Mouse (Mus musculus) forebrain, postnatal 0 days (tissue): ENCODE results near the gene Eml2. TPM values are rescaled to one million over a fixed set of nuclear protein-coding genes. Genes with fewer than 3 reads are reported as not detected.

Experiments
- ATAC-seq: fragments of 200-750 bp; cut with Nextera tagmentation; 2 replicates; pipeline ENCODE4 v1.8.0; 2017; ENCODE audit warnings: mild to moderate bottlenecking, moderate library complexity
- DNase-seq: peaks from one replicate; pipeline ENCODE4 v3.0.0-alpha.2; 2015
- H3K27ac ChIP-seq: fragments of 300-500 bp; sonication (generic); 2 replicates; pipeline ENCODE4 v1.5.1; 2014; ENCODE audit warnings: low read depth, mild to moderate bottlenecking, antibody characterized with exemption, low read length, moderate library complexity, mixed read lengths
- H3K27me3 ChIP-seq: fragments of 300-500 bp; sonication (generic); 2 replicates; pipeline ENCODE4 v1.6.1; 2014; ENCODE audit warnings: mild to moderate bottlenecking, low read length, mixed read lengths; ENCODE audit not compliant: insufficient read depth
- H3K36me3 ChIP-seq: fragments of 300-500 bp; sonication (generic); 2 replicates; pipeline ENCODE4 v1.6.1; 2014; ENCODE audit warnings: mild to moderate bottlenecking, moderate library complexity; ENCODE audit not compliant: insufficient read depth
- H3K4me1 ChIP-seq: fragments of 300-500 bp; sonication (generic); 2 replicates; pipeline ENCODE4 v1.6.1; 2014; ENCODE audit warnings: antibody characterized with exemption; ENCODE audit not compliant: insufficient read depth
- H3K4me2 ChIP-seq: fragments of 300-500 bp; sonication (generic); 2 replicates; pipeline ENCODE4 v1.6.1; 2014; ENCODE audit warnings: low read depth, mild to moderate bottlenecking, moderate library complexity
- H3K4me3 ChIP-seq: fragments of 300-500 bp; sonication (generic); 2 replicates; pipeline ENCODE4 v1.5.1; 2014; ENCODE audit warnings: low read depth, low read length, mixed read lengths
- H3K9ac ChIP-seq: fragments of 300-500 bp; sonication (generic); 2 replicates; pipeline ENCODE4 v1.6.1; 2014; ENCODE audit warnings: mild to moderate bottlenecking
- H3K9me3 ChIP-seq: fragments of 300-500 bp; sonication (generic); 2 replicates; pipeline ENCODE4 v1.6.1; 2016; ENCODE audit warnings: low read length
- CTCF ChIP-seq: sonication (generic); IDR thresholded peaks from 2 replicates; pipeline ENCODE4 v1.5.1; 2016; ENCODE audit warnings: antibody characterized with exemption, control low read depth, low read depth
- WGBS: fragments of 180-500 bp; shearing (Covaris S2); extraction: QIAGEN DNeasy Blood & Tissue Kit; methylation state at CpG from one replicate; pipeline ENCODE4 v1.1.7; 2014; 5-methylcytosine and 5-hydroxymethylcytosine counted together
- polyA plus RNA-seq: library from polyadenylated mRNA; unstranded; fragments of >200 nt; fragmentation: Nextera tagmentation; extraction: Ambion mirVana; gene quantifications from 2 replicates; pipeline ENCODE4 v1.2.1, GENCODE M21; 2015
- total RNA-seq: library from RNA; depleted of rRNA; stranded (reverse); fragments of >200 nt; gene quantifications from 2 replicates; pipeline ENCODE4 v1.2.3, GENCODE M21; 2014

The Eml2 gene
- total and polyA plus RNA-seq, 2 experiments from 2014 or later, result 9.9 to 64.8 TPM

DNA sequence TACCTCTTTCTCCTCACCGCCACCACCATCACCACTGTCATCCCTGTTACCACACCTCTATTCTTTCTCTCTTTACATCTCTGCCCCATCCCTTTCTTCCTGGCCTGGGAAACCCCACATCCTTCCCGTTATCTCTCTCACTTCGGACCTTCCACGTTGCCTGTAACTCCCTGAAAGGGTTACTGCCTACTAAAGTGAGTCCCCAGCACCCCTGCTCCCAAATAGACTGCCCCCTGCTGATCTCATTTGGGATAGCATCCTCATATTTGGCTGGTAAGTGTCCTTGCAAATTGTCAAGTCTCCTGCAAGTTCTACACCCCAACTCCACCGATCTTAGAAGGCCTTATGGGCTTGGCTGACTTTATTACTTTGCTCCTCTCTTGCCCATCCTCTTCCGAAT, 20.5 kb downstream of the Eml2 start:
- H3K27ac ChIP-seq, result no peak overlapping the region
- no peaks in the 10 kb centered on the region for H3K4me1 ChIP-seq
- no peak overlapping the region for H3K4me3 ChIP-seq
- TF ChIP-seq CTCF, result peak; percentile 64
- H3K27me3 ChIP-seq, result no peaks in the 10 kb centered on the region
- H3K36me3 ChIP-seq, result peaks cover 69% of the 10 kb centered on the region
- no peak overlapping the region for H3K9ac ChIP-seq
- WGBS, result 57% methylated on average over 6 of the region's 6 CpGs
- H3K9me3 ChIP-seq, result no peaks in the 10 kb centered on the region
- H3K4me2 ChIP-seq, result no peak overlapping the region
- DNase-seq (peak; percentile 65), ATAC-seq (no peak)

DNA sequence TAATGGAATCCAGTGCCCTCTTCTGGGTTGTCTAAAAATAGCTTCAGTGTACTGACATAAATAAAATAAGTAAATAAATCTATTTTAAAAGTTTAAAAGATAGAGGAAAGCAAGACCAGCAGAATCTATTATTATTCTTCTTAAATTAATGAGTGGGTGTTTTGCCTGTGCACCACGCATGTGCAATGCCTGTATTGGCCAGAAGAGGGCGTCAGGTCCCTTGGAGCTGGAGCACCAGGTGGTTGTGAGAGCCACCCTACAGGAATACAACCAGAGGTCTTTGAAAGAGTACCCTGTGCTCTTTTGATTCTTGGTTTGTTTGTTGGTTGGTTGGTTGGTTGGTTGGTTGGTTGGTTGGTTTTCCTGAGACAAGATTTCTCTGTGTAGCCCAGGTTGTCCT, 21.8 kb downstream of the Eml2 start:
- H3K27ac ChIP-seq, result no peak overlapping the region
- DNase-seq (no peak), ATAC-seq (no peak)
- no peaks in the 10 kb centered on the region for H3K27me3 ChIP-seq
- no peak overlapping the region for H3K4me2 ChIP-seq
- peak; percentile 58 for TF ChIP-seq CTCF
- no peak overlapping the region for H3K9ac ChIP-seq
- H3K9me3 ChIP-seq, result no peaks in the 10 kb centered on the region
- 35% methylated on average over 2 of the region's 2 CpGs for WGBS
- H3K4me1 ChIP-seq, result no peaks in the 10 kb centered on the region
- no peak overlapping the region for H3K4me3 ChIP-seq
- peaks cover 67% of the 10 kb centered on the region for H3K36me3 ChIP-seq

DNA sequence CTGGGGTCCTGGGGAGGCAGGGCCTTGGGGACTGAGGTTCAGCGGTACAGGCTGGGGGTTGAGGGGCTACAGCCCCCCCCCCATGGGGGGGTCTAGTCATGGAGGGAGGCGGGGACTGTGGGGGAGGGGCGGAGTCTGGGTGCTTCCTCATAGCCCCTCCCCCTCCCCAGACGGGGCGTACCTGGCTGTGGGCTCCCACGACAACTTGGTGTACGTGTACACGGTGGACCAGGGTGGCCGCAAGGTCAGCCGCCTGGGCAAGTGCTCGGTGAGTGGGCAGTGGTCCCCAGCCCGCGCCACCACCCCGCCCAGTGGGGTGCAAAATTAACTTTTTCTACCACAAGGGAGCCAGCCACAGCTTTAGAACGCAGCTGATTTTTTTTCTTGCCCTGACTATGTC, 25.4 kb downstream of the Eml2 start:
- ATAC-seq (no peak), DNase-seq (no peak)
- no peak overlapping the region for H3K4me2 ChIP-seq
- no peaks in the 10 kb centered on the region for H3K27me3 ChIP-seq
- H3K36me3 ChIP-seq, result peaks cover 65% of the 10 kb centered on the region
- H3K9me3 ChIP-seq, result no peaks in the 10 kb centered on the region
- no peak overlapping the region for H3K4me3 ChIP-seq
- H3K27ac ChIP-seq, result no peak overlapping the region
- no peak for TF ChIP-seq CTCF
- WGBS, result 69% methylated on average over 15 of the region's 15 CpGs
- no peaks in the 10 kb centered on the region for H3K4me1 ChIP-seq
- no peak overlapping the region for H3K9ac ChIP-seq

DNA sequence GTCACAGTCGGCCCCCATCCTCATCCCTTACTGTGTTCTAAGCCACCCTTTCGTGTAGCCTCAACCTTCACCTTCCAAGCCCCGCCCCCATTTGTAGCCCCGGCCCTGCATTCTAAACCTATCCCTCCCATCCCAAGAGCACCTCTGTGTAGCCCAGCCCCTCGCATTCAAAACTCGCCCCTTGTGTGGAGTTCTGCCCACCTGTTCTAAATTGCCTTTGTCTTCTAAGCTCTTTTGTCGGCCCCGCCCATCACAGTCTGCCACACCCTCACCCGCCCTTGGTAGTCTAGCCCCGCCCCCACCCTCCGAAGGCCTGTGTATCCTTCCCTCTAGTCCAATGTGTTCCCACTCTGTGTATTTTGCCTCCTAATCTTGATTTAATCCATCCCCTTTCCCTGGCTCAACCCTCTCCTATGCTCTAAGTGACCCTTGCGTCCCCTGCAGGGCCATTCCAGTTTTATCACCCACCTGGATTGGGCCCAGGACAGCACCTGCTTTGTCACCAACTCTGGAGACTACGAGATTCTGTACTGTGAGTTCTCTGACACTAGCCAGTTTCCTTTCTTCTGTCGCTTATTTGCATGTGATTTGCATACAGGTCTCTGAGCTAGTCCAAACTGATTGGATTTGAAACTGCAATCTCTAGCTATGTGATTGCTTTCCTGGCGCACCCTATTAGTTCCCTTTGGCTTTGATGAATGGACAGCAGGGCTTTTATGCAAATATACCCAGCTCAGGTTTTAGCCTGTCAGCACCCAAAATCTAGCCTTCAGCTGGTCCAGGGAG, 26.0 kb downstream of the Eml2 start:
- H3K4me2 ChIP-seq, result no peak overlapping the region
- TF ChIP-seq CTCF, result no peak
- H3K9ac ChIP-seq, result peak overlapping the region; percentile 14; the same call in 1 of the 2 replicates
- no peaks in the 10 kb centered on the region for H3K9me3 ChIP-seq
- peaks cover 66% of the 10 kb centered on the region for H3K36me3 ChIP-seq
- H3K4me1 ChIP-seq, result no peaks in the 10 kb centered on the region
- H3K27ac ChIP-seq, result no peak overlapping the region
- DNase-seq (no peak), ATAC-seq (no peak)
- 58% methylated on average over 15 of the region's 15 CpGs for WGBS
- H3K4me3 ChIP-seq, result no peak overlapping the region
- no peaks in the 10 kb centered on the region for H3K27me3 ChIP-seq

DNA sequence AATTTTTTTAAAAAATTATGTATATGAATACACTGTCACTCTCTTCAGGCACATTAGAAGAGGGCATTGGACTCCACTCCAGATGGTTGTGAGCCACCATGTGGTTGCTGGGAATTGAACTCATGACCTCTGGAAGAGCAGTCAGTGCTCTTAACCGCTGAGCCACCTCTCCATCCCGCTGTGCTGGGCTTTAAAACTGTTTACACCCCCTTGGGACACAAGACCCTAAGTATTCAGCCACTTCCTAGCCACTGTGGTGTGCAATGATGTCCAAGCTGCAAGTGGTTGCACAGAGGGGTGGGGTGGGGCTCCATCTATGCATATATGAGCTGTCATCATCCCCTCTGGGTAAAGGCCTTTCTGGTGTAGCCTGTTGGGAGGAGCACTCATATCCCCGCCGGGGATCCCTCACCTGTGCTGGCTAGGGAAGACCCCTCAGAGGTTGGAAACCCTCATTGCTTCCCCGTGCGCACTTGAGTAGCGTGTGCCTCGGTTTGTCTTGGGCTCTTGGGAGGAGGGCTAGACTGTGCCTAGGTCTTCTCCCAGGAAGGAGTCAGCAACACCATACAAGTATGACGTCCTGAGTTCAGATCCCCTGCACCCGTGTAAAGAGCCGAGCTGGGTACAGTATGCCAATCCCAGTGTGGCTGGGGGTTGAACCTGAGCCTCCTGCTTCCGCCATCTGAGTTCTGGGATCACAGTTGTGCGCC, 32.1 kb downstream of the Eml2 start:
- 83% methylated on average over 13 of the region's 13 CpGs for WGBS
- no peaks in the 10 kb centered on the region for H3K4me1 ChIP-seq
- 0 out of 2 replicates have a peak, but pooled peaks have one; percentile 5 for ATAC-seq
- no peaks in the 10 kb centered on the region for H3K27me3 ChIP-seq
- H3K4me3 ChIP-seq, result no peak overlapping the region
- TF ChIP-seq CTCF, result no peak
- no peak overlapping the region for H3K9ac ChIP-seq
- H3K36me3 ChIP-seq, result peaks cover 29% of the 10 kb centered on the region
- no peak overlapping the region for H3K27ac ChIP-seq
- H3K4me2 ChIP-seq, result no peak overlapping the region
- H3K9me3 ChIP-seq, result no peaks in the 10 kb centered on the region
- no peak for DNase-seq

DNA sequence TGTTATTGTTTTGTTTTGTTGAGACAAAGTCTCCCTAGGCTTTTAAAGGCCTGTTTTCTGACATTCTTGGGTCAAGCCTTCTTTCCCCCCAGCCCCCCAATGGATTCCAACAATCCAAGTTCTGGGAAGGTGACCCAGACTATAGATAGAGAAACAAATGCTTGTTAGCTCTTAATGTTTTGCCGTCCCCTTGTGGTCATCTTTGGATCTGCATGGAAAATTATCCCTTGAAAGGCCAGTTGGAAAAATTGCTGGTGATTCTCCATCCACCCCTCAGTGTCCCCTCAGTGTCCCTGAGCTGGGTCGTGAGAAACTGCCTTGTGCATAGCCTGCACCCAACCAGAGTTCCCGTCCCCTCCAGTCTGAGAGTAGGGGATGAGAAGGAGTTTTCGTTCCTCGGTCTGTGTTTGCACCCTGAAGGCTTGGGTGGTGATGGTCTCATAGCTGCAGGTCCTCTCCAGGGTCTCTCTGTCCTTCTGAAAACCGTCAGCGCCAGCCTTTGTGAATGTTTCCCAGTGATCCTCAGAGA, 32.8 kb downstream of the Eml2 start:
- TF ChIP-seq CTCF, result peak; percentile 89
- no peak overlapping the region for H3K27ac ChIP-seq
- H3K4me2 ChIP-seq, result no peak overlapping the region
- DNase-seq (peak; percentile 75), ATAC-seq (no peak)
- no peak overlapping the region for H3K9ac ChIP-seq
- H3K4me1 ChIP-seq, result no peaks in the 10 kb centered on the region
- H3K9me3 ChIP-seq, result no peaks in the 10 kb centered on the region
- H3K27me3 ChIP-seq, result no peaks in the 10 kb centered on the region
- peaks cover 24% of the 10 kb centered on the region for H3K36me3 ChIP-seq
- 53% methylated on average over 7 of the region's 7 CpGs for WGBS
- no peak overlapping the region for H3K4me3 ChIP-seq

DNA sequence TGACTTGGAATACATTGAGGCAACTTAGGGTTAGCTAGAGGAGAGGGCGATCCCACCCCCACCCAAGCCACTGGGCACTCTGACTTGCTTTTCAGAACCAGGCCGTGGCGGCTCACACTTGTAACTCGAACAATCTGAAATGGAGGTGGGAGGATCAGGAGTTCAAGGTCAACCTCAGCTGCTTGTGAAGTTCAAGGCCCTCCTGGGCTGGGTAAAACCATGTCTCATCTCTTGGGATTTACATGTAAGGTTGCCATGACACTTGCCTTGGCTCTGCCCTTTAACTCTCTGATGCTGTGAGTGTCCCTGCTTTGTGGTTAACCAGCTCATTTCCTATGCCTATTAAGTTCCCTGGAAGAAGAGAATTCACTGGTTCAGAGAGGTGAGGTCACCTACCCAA, 33.3 kb downstream of the Eml2 start:
- WGBS, result 78% methylated on average over 4 of the region's 4 CpGs
- TF ChIP-seq CTCF, result no peak

More for the DNA sequence above, 33.3 kb downstream of the Eml2 start:
- Histone ChIP-seq H3K9me3 (no peaks in the 10 kb centered on the region), H3K9ac (no peak overlapping the region), H3K36me3 (peaks cover 19% of the 10 kb centered on the region), H3K4me3 (no peak overlapping the region), H3K27ac (no peak overlapping the region), H3K4me1 (no peaks in the 10 kb centered on the region), H3K4me2 (no peak overlapping the region), H3K27me3 (no peaks in the 10 kb centered on the region)
- no peak for ATAC-seq
- no peak for DNase-seq
